Mouse (Mus musculus) urinary bladder, postnatal 4 days (tissue): ENCODE data around the gene Dgat2.

Experiments
- DNase-seq, 2 experiments: peaks; one replicate each; pipeline ENCODE4 v3.0.0; 2021 to 2022; ENCODE audit warnings: low spot score in 2 of 2

Gene Dgat2

GRCm38 (mm10) chr7:99161529-99161928 is 21.0 kb downstream of the Dgat2 start:
- DNase-seq, result no peak

GRCm38 (mm10) chr7:99160995-99161394 is 21.5 kb downstream of the Dgat2 start:
- no peak for DNase-seq

- DNase-seq, result no peak
Observed at GRCm38 (mm10) chr7:99159446-99159845, 23.1 kb downstream of the Dgat2 start.

GRCm38 (mm10) chr7:99158904-99159303 is 23.6 kb downstream of the Dgat2 start:
- DNase-seq, result no peak

- no peak for DNase-seq
Observed at GRCm38 (mm10) chr7:99158011-99158410, 24.5 kb downstream of the Dgat2 start.

GRCm38 (mm10) chr7:99156737-99157136 is 25.8 kb downstream of the Dgat2 start:
- DNase-seq, result no peak

- peak in 1 of 2 experiments; percentile 57 for DNase-seq
Observed at GRCm38 (mm10) chr7:99155311-99156289, 26.9 kb downstream of the Dgat2 start.

- DNase-seq, result peak in 1 of 2 experiments; percentile 56
Observed at GRCm38 (mm10) chr7:99154648-99155151, 27.8 kb downstream of the Dgat2 start.

GRCm38 (mm10) chr7:99153686-99154202 is 28.8 kb downstream of the Dgat2 start:
- no peak for DNase-seq

- DNase-seq, result no peak
Observed at GRCm38 (mm10) chr7:99152756-99153155, 29.8 kb downstream of the Dgat2 start.

GRCm38 (mm10) chr7:99151342-99151741 is 31.2 kb downstream of the Dgat2 start:
- peak; percentile 85 to 94 for DNase-seq

- DNase-seq, result no peak
Observed at GRCm38 (mm10) chr7:99149017-99149416, 33.5 kb downstream of the Dgat2 start.

- no peak for DNase-seq
Observed at GRCm38 (mm10) chr7:99147494-99147893, 35.0 kb downstream of the Dgat2 start.

- DNase-seq, result no peak
Observed at GRCm38 (mm10) chr7:99146906-99147305, 35.6 kb downstream of the Dgat2 start.

GRCm38 (mm10) chr7:99146011-99146410 is 36.5 kb downstream of the Dgat2 start:
- no peak for DNase-seq

- DNase-seq, result no peak
Observed at GRCm38 (mm10) chr7:99144616-99145015, 37.9 kb downstream of the Dgat2 start.

GRCm38 (mm10) chr7:99143244-99143643 is 39.3 kb downstream of the Dgat2 start:
- DNase-seq, result no peak

GRCm38 (mm10) chr7:99141919-99142606 is 40.5 kb downstream of the Dgat2 start:
- no peak for DNase-seq

- peak; percentile 97 to 99 for DNase-seq
Observed at GRCm38 (mm10) chr7:99140984-99141918, 41.3 kb downstream of the Dgat2 start, which contains the start of gene Uvrag. TSS of gene Uvrag (minus strand) at chr7:99141141.

GRCm38 (mm10) chr7:99140511-99140910 is 42.0 kb downstream of the Dgat2 start:
- no peak for DNase-seq
